Mouse (Mus musculus) heart, postnatal 25 days (tissue): ENCODE results near the gene Krt83. TPM values are rescaled to one million over a fixed set of nuclear protein-coding genes. Genes with fewer than 3 reads are reported as not detected.

Experiments
- total RNA-seq, 2 experiments: library from RNA; stranded (reverse); gene quantifications; 2 replicates each; pipeline ENCODE4 v1.2.3; 2021

The Krt83 gene
- total RNA-seq, 2 experiments from 2014 or later = not detected

Other genes with a start within 250 kb of the Krt83 start
- gene Nr4a1, start 237.2 kb downstream of the Krt83 start, total RNA-seq = 1 to 10 TPM; 5.5 to 6.3 TPM
- gene Atg101, start 207.2 kb downstream of the Krt83 start, total RNA-seq = 10 to 100 TPM; 21.5 to 25.0 TPM
- 1 to 10 TPM; 1.3 to 1.5 TPM for gene 6030408B16Rik, start 198.3 kb downstream of the Krt83 start, total RNA-seq
- gene Krt80, start 121.3 kb downstream of the Krt83 start, total RNA-seq = 1 to 10 TPM; 2.0 to 2.2 TPM
- gene Krt7, start 80.5 kb downstream of the Krt83 start, total RNA-seq = 1 to 10 TPM; 4.2 to 5.9 TPM
- not detected for gene Krt87, start 52.7 kb downstream of the Krt83 start, total RNA-seq
- not detected for gene Krt88, start 43.8 kb downstream of the Krt83 start, total RNA-seq
- not detected for gene Krt81, start 27.8 kb downstream of the Krt83 start, total RNA-seq
- gene Krt86, start 18.0 kb downstream of the Krt83 start, total RNA-seq = not detected
- gene Gm49425, start 25.7 kb upstream of the Krt83 start, total RNA-seq = not detected
- not detected for gene Krt84, start 41.3 kb upstream of the Krt83 start, total RNA-seq
- not detected for gene Krt82, start 59.2 kb upstream of the Krt83 start, total RNA-seq
- not detected for gene Krt90, start 71.4 kb upstream of the Krt83 start, total RNA-seq
- gene Krt75, start 82.4 kb upstream of the Krt83 start, total RNA-seq = not detected
- not detected for gene Gm5414, start 136.7 kb upstream of the Krt83 start, total RNA-seq
- not detected for gene Gm5478, start 155.9 kb upstream of the Krt83 start, total RNA-seq
- gene Krt6b, start 188.8 kb upstream of the Krt83 start, total RNA-seq = not detected
- gene Krt6a, start 202.8 kb upstream of the Krt83 start, total RNA-seq = not detected
- gene Krt5, start 221.4 kb upstream of the Krt83 start, total RNA-seq = not detected